Mouse (Mus musculus): ENCODE measurements around the gene Trp53inp2.
A peak's percentile ranks its signal among the peaks of the same experiment; 100 is the strongest.

DNA sequence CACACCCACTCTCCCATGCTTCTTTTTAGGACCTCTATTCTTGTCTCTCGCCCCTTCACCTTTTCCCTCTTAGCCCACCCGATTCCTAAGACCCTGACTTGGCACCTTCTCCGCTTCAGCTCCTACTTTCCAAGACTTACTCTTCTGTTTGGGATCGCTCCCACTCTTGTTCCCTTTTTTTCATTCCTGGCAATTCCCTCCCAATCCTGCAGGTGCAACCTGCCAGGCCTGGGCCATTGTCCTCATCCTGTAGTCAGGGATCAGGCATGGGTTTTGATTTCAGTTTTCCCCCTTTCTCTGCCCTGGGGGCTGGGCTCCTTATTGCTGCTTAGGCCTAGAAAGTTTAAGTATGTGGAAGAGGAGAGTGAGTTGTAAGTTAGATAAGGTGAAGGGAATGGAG lies 6.2 kb downstream of the Trp53inp2 start:
- peak; percentile 21; the same call in 1 of the 2 replicates for TF ChIP-seq CTCF (IDR thresholded peaks at IDR 0.05)
- no peak for TF ChIP-seq EP300 (IDR thresholded peaks at IDR 0.05; ENCODE audit: insufficient read depth, low read depth, low read length)
- TF ChIP-seq POLR2A (IDR thresholded peaks at IDR 0.05; ENCODE audit: insufficient read depth, low read depth, low read length) = no peak
